Mouse (Mus musculus) large intestine, adult 2 months (tissue): ENCODE results near the gene Trim52. TPM values are rescaled to one million over a fixed set of nuclear protein-coding genes. Genes with fewer than 3 reads are reported as not detected.
A peak's percentile ranks its signal among the peaks of the same experiment; 100 is the strongest.
"Not testable (repeated sequence)": the region's sequence is repeated elsewhere in the genome, so short reads cannot be mapped to it uniquely, and the experiment has no call there.

Experiments used
- DNase-seq: peaks from one replicate; pipeline ENCODE4 v3.0.0-alpha.2; 2012; ENCODE audit warnings: low read depth, low spot score
- WGBS: fragments of 180-500 bp; shearing (Covaris S2); methylation state at CpG from one replicate; pipeline ENCODE4 v1.1.7; 2018; 5-methylcytosine and 5-hydroxymethylcytosine counted together
- polyA plus RNA-seq: library from polyadenylated mRNA; depleted of rRNA; stranded (reverse); fragments of >200 nt; gene quantifications from 2 replicates; pipeline ENCODE4 v1.2.3, GENCODE M21; 2012; rRNA removed

Gene Trim52
- polyA plus RNA-seq = not detected in 2 replicates

- WGBS = 97% methylated on average over 21 of the region's 21 CpGs
- no peak for DNase-seq
Observed at GRCm38 (mm10) chr14:106105980-106106379, at the start of gene Trim52. Gene Trim52 (plus strand): TSS chr14:106106198.

- DNase-seq = no peak
- WGBS = 57% methylated on average over 1 of the region's 1 CpGs
Observed at GRCm38 (mm10) chr14:106072608-106073007, 33.4 kb upstream of the Trim52 start.

- 74% methylated on average over 3 of the region's 3 CpGs for WGBS
- DNase-seq = no peak
Observed at GRCm38 (mm10) chr14:106075181-106076064, 30.6 kb upstream of the Trim52 start.

GRCm38 (mm10) chr14:106088480-106089037, 17.4 kb upstream of the Trim52 start:
- 55% methylated on average over 13 of the region's 13 CpGs for WGBS
- DNase-seq = peak; percentile 14

GRCm38 (mm10) chr14:106096816-106097215, 9.2 kb upstream of the Trim52 start:
- WGBS = 91% methylated on average over 4 of the region's 4 CpGs
- DNase-seq = no peak

- 95% methylated on average over 14 of the region's 14 CpGs for WGBS
Observed at GRCm38 (mm10) chr14:106100858-106101257, 5.1 kb upstream of the Trim52 start.

GRCm38 (mm10) chr14:106106425-106106824, 427 bp downstream of the Trim52 start:
- 99% methylated on average over 22 of the region's 22 CpGs for WGBS
- no peak for DNase-seq

More at GRCm38 (mm10) chr14:106100858-106101257, 5.1 kb upstream of the Trim52 start:
- no peak for DNase-seq

- no peak for DNase-seq
- 63% methylated on average over 2 of the region's 2 CpGs for WGBS
Observed at GRCm38 (mm10) chr14:106119371-106119770, 13.4 kb downstream of the Trim52 start.

- no peak for DNase-seq
Observed at GRCm38 (mm10) chr14:106136272-106136671, 30.3 kb downstream of the Trim52 start.

GRCm38 (mm10) chr14:106151188-106151587, 45.2 kb downstream of the Trim52 start:
- no peak for DNase-seq
- 55% methylated on average over 2 of the region's 2 CpGs for WGBS

GRCm38 (mm10) chr14:106154879-106155576, 49.0 kb downstream of the Trim52 start:
- peak; percentile 60 for DNase-seq
- WGBS = 24% methylated on average over 7 of the region's 7 CpGs

- WGBS = 65% methylated on average over 1 of the region's 1 CpGs
Observed at GRCm38 (mm10) chr14:106156533-106156932, 50.5 kb downstream of the Trim52 start.

GRCm38 (mm10) chr14:106162331-106162730, 56.3 kb downstream of the Trim52 start:
- WGBS = 48% methylated on average over 3 of the region's 3 CpGs

More at GRCm38 (mm10) chr14:106156533-106156932, 50.5 kb downstream of the Trim52 start:
- DNase-seq = no peak

GRCm38 (mm10) chr14:106163196-106163595, 57.2 kb downstream of the Trim52 start:
- DNase-seq = no peak

More at GRCm38 (mm10) chr14:106162331-106162730, 56.3 kb downstream of the Trim52 start:
- no peak for DNase-seq

GRCm38 (mm10) chr14:106163933-106164332, 57.9 kb downstream of the Trim52 start:
- not testable (repeated sequence) for DNase-seq

GRCm38 (mm10) chr14:106176879-106177278, 70.9 kb downstream of the Trim52 start:
- WGBS = 77% methylated on average over 5 of the region's 5 CpGs
- DNase-seq = no peak

- WGBS = 36% methylated on average over 4 of the region's 4 CpGs
- DNase-seq = no peak
Observed at GRCm38 (mm10) chr14:106178245-106178644, 72.2 kb downstream of the Trim52 start.

GRCm38 (mm10) chr14:106179102-106179727, 73.2 kb downstream of the Trim52 start:
- no peak for DNase-seq
- 60% methylated on average over 8 of the region's 8 CpGs for WGBS

- 95% methylated on average over 2 of the region's 2 CpGs for WGBS
- no peak for DNase-seq
Observed at GRCm38 (mm10) chr14:106179728-106180125, 73.7 kb downstream of the Trim52 start.

GRCm38 (mm10) chr14:106180616-106181015, 74.6 kb downstream of the Trim52 start:
- DNase-seq = no peak
